Mouse (Mus musculus) activated CD4-positive, CD25-positive, alpha-beta regulatory T cell, adult 4 months (primary cell): ENCODE results near the gene Vangl1. TPM values are rescaled to one million over a fixed set of nuclear protein-coding genes. Genes with fewer than 3 reads are reported as not detected.
"Not testable (repeated sequence)": the region's sequence is repeated elsewhere in the genome, so short reads cannot be mapped to it uniquely, and the experiment has no call there.

Experiments
- ATAC-seq: one replicate; pipeline ENCODE4 v1.8.0; 2017
- polyA plus RNA-seq, 2 experiments: library from polyadenylated mRNA; unstranded; fragments of 100-300 nt; shearing (Covaris generic); gene quantifications; one replicate each; pipeline ENCODE4 v1.2.1; 2017

Gene Vangl1
- polyA plus RNA-seq, 2 experiments from 2014 or later: not detected

DNA sequence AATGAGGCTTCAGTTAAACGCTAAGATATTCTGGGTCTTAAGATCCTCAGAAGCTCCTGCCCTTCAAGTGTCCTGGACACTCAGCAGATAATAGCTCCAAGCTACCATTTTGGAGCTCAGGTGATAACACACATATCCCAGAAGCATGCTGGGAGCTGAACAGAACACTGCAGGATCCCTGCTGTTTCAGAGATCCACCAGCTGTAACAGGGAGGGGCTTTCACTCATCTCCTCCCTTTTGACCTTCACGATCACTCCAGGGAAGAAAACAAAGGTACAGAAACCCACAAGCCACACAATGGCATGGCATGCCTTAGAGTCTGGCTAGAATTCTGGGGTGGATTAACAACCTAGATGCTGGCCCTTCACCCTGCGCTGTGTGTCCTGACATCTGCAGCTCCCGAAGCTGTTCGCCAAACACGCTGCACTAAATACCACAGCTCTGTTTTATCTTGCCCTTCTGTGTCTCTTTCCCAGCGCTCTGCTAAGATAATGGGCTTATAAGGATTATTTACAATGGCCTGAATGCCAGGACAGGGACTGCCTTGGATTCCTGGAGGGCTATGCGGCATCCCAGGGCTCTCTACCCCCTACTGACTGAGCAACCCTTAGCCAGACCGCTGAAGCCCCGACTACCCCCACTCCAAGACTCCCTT is 36.8 kb downstream of the Vangl1 start:
- ATAC-seq: no peak

GRCm38 (mm10) chr3:102166794-102167193 is 37.7 kb downstream of the Vangl1 start:
- no peak for ATAC-seq

GRCm38 (mm10) chr3:102166287-102166620 is 38.2 kb downstream of the Vangl1 start:
- no peak for ATAC-seq

DNA sequence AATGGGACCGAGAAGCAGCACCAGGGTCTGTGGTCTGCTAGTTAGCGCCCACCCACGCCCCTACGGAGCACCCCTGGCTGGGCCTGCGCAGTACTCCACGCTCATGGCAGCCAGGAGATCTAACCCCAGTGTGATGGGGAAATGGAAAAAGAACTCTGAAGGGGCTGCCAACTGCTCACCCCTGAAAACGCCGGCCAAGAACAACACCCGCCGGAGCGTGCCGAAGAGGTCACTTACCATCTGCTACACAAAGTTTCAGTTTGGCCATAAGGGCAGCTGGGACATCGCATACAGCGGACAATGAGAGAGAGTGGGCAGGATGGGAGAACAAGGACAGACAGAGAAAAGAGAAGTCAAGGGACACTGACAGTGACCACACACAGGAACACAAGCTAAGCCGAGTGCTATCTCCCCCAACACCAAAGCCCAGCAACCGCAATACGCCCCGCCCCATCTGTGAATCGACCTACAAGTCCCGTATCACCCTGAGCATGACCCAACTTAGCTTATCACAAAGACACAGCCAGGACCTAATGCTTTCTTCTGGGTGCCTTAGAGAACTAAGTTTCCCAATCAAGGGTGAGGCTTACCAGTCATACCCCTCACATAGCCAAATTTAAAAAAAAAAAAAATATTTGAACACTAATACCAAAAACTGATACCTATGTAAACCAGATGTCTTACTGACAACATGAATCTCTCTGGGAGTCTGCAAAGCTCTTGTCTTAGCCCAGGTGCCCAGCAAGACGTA is 38.8 kb downstream of the Vangl1 start:
- ATAC-seq: no peak

GRCm38 (mm10) chr3:102164911-102165310 is 39.6 kb downstream of the Vangl1 start:
- ATAC-seq: no peak

- not testable (repeated sequence) for ATAC-seq
Observed at GRCm38 (mm10) chr3:102163861-102164260, 40.6 kb downstream of the Vangl1 start.

- no peak for ATAC-seq
Observed at GRCm38 (mm10) chr3:102159423-102160325, 44.8 kb downstream of the Vangl1 start.

GRCm38 (mm10) chr3:102158759-102159422 is 45.6 kb downstream of the Vangl1 start:
- no peak for ATAC-seq

DNA sequence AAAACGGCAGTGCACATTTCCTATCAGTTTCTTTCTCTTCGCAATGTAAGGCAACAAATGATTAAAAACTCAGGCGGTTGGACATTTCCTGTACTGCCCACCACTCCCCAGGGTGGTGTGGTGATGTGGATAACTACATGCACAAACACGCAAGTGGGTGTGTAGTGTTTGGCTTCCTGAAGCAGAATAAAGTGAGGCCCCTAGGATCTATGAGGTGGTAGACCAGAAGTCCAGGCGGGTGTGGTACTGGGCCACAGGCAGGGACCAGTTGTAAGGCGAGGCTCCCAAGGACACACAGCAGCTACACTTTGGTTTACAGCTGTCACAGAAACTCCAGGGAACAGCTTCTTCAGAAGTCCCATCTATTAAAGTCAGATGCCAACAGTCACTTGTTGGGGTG is 46.8 kb downstream of the Vangl1 start:
- no peak for ATAC-seq

- ATAC-seq: no peak
Observed at GRCm38 (mm10) chr3:102156737-102157136, 47.8 kb downstream of the Vangl1 start.

GRCm38 (mm10) chr3:102154107-102154506 is 50.4 kb downstream of the Vangl1 start:
- ATAC-seq: no peak

- ATAC-seq: no peak
Observed at GRCm38 (mm10) chr3:102152872-102153271, 51.6 kb downstream of the Vangl1 start.

DNA sequence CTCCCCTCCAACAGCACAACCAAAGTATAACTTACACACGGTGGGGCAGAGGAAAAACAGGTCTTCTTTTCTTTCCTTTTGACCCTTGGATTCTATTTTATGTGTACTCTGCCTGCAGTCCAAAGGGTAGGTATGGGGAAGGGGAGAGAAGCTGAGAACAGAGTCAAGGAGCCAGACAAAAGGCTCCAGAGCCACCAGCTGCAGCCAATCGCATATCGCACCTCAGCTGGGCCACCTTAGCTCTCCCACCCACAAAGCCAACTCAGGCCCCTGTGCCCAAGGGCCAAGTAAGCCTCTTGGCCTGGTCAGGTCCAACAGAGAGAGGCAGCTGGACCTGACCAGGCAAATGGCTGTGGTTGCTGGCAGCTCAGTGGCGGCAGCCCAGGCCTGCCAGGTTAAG is 52.0 kb downstream of the Vangl1 start:
- no peak for ATAC-seq

- ATAC-seq: no peak
Observed at GRCm38 (mm10) chr3:102151850-102152249, 52.6 kb downstream of the Vangl1 start.

DNA sequence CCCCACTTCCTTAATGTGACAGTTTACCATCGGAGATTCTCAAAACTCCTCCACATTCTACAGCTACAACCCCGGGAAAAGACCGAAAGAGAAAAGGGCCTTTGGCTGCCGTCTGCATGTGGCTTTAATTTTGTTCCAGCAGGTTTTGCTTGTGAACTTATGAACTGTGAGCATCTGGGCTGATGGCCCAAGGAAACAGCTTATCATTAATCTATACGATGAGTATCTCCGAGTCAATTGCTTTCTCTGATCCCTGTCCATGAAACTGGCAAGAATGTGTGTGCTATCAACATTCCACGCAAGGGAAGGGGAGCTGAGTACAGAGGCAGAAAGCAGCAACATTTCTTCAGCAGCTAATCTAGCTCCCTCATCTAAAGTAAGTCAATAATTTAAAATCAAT is 54.6 kb downstream of the Vangl1 start:
- no peak for ATAC-seq

- no peak for ATAC-seq
Observed at GRCm38 (mm10) chr3:102147189-102147588, 57.3 kb downstream of the Vangl1 start.

GRCm38 (mm10) chr3:102146428-102146827 is 58.1 kb downstream of the Vangl1 start:
- no peak for ATAC-seq

- ATAC-seq: no peak
Observed at GRCm38 (mm10) chr3:102145645-102146386, 58.7 kb downstream of the Vangl1 start.

GRCm38 (mm10) chr3:102144401-102144800 is 60.1 kb downstream of the Vangl1 start:
- no peak for ATAC-seq

DNA sequence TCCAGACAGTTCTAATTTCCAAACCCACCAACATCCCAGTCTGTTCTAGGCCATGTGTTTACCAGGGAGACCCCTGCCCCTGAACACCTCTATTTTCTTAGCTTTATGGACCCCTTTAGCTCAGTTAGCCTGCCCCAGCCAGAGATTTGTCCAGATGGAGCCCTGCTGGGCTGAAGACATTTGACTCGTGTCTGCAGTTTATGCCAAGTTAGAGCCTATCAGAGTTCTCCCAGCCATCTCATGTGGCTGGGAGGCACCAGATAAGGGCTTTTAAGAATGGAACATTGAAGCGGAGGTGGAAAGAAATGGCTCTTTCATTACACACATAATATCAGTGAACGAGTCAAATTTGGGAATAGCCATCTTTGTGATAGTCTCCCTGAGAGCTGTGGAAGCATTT is 61.0 kb downstream of the Vangl1 start:
- no peak for ATAC-seq

DNA sequence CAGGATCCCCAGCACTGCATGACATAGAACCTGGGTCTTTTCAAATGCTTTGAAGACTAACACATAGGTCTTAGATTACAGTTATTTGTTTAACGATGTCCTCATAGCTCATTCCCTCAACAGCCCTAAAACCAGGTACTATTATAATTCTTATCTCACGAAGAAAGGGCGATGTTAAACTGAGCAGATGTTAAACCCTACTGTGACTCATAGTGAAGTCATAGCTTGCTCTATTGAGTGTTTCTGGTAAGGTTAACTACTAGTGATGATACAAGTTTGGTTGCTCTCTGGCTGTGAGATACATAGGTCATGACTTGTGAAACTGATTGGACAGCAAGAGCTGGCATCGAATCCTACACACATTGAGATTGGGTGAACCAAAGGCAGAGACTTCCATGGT is 61.5 kb downstream of the Vangl1 start:
- no peak for ATAC-seq

DNA sequence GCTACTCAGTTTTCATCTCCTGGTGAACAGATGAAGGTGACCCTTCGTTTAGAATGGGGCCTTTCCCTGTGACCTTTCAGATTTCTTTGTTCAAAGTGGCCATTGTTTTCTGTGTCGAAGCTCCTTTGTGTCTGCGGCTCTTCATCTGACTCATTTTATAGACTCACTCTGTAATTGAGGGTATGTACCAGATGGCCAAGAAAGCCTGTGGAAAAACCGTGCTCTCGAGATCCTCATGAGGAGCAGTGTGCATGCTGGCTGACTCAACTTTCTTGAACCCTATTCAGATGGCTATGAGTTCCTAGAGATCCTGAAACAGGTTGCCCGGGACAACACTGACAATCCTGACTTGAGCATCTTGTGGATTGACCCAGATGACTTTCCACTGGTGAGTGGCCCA is 62.6 kb downstream of the Vangl1 start:
- ATAC-seq: no peak
